Mouse (Mus musculus): ENCODE data around the gene Eif4enif1. TPM values are rescaled to one million over a fixed set of nuclear protein-coding genes. Genes with fewer than 3 reads are reported as not detected.
A peak's percentile ranks its signal among the peaks of the same experiment; 100 is the strongest.
"Not testable (repeated sequence)": the region's sequence is repeated elsewhere in the genome, so short reads cannot be mapped to it uniquely, and the experiment has no call there.

Eif4enif1 gene
- total RNA-seq (2012; rRNA removed) (42.8 and 59.6 TPM in 2 replicates), polyA plus RNA-seq (2012; ENCODE audit: insufficient read depth in 1 of 2, insufficient read length in 2 of 2, low read depth in 1 of 2, low replicate concordance in 2 of 2, missing spikeins in 1 of 2) (100 to 1,000 TPM; 103 to 235 TPM)

- peak within 1 kb of the TSS; percentile 92 for H3K27ac ChIP-seq (ENCODE audit: control insufficient read depth, low read depth, low read length)
These were observed at the start of gene Eif4enif1 for GRCm38 (mm10) chr11:3202231-3202701. Gene Eif4enif1, plus strand, starts transcription at chr11:3202392.

GRCm38 (mm10) chr11:3153666-3154397, 48.4 kb upstream of the Eif4enif1 start:
- H3K36me3 ChIP-seq (ENCODE audit: control insufficient read depth in 1 of 2, insufficient read depth in 2 of 2, low read length in 2 of 2); H3K4me1 ChIP-seq (ENCODE audit: control insufficient read depth in 1 of 2, insufficient read depth in 2 of 2, low read length in 2 of 2); H3K27ac ChIP-seq (ENCODE audit: control insufficient read depth, low read depth, low read length); H3K9me3 ChIP-seq (replicated peaks; ENCODE audit: insufficient read depth, low read length); H3K9ac ChIP-seq (ENCODE audit: control insufficient read depth, low read depth, low read length, poor library complexity, severe bottlenecking); H3K4me3 ChIP-seq (ENCODE audit: control insufficient read depth in 1 of 2, insufficient read depth in 1 of 2, low read depth in 2 of 2, low read length in 2 of 2); H3K79me2 ChIP-seq (ENCODE audit: control insufficient read depth, insufficient read depth, low read length, poor library complexity); H3K27me3 ChIP-seq (ENCODE audit: control insufficient read depth in 1 of 2, insufficient read depth in 2 of 2, low read length in 2 of 2): not testable (repeated sequence)
- TF ChIP-seq NELFE (IDR thresholded peaks at IDR 0.05; ENCODE audit: low read depth, low read length) = peak; percentile 18; the same call in 1 of the 2 replicates
- peak; percentile 45 for DNase-seq (ENCODE audit: low read depth, low spot score)

More at GRCm38 (mm10) chr11:3202231-3202701, at the start of gene Eif4enif1:
- no peaks in the 10 kb centered on the region for H3K9me3 ChIP-seq (replicated peaks; ENCODE audit: insufficient read depth, low read length)
- peaks cover 7 to 28% of the 10 kb centered on the region in 2 experiments for H3K36me3 ChIP-seq (ENCODE audit: control insufficient read depth in 1 of 2, insufficient read depth in 2 of 2, low read length in 2 of 2)
- H3K4me1 ChIP-seq (ENCODE audit: control insufficient read depth in 1 of 2, insufficient read depth in 2 of 2, low read length in 2 of 2) = peaks cover 7 to 14% of the 10 kb centered on the region in 2 experiments
- H3K4me3 ChIP-seq (ENCODE audit: control insufficient read depth in 1 of 2, insufficient read depth in 1 of 2, low read depth in 2 of 2, low read length in 2 of 2) = peak within 1 kb of the TSS; percentile 78 to 83
- DNase-seq (ENCODE audit: low read depth, low spot score) = peak; percentile 96
- peaks cover 45% of the 10 kb centered on the region for H3K79me2 ChIP-seq (ENCODE audit: control insufficient read depth, insufficient read depth, low read length, poor library complexity)
- H3K9ac ChIP-seq (ENCODE audit: control insufficient read depth, low read depth, low read length, poor library complexity, severe bottlenecking) = peak within 1 kb of the TSS; percentile 85
- TF ChIP-seq MAFK (IDR thresholded peaks at IDR 0.05; ENCODE audit: borderline replicate concordance, low read depth, low read length) (no peak), TBP (IDR thresholded peaks at IDR 0.05; ENCODE audit: low read depth, low read length) (no peak), SIN3A (IDR thresholded peaks at IDR 0.05; ENCODE audit: low read length) (no peak), TAL1 (IDR thresholded peaks at IDR 0.05; ENCODE audit: low read length) (no peak), MYB (IDR thresholded peaks at IDR 0.05; ENCODE audit: low read depth, low read length) (no peak), HCFC1 (IDR thresholded peaks at IDR 0.05; ENCODE audit: low read depth, low read length) (no peak), UBTF (IDR thresholded peaks at IDR 0.05; ENCODE audit: borderline replicate concordance, insufficient read depth, low read depth, low read length) (no peak), RCOR1 (IDR thresholded peaks at IDR 0.05; ENCODE audit: low read depth, low read length) (no peak), NRF1 (IDR thresholded peaks at IDR 0.05; ENCODE audit: insufficient read depth, low read depth, low read length, poor library complexity, severe bottlenecking) (no peak), GATA1 (IDR thresholded peaks at IDR 0.05; ENCODE audit: low read depth, low read length) (no peak), USF1 (IDR thresholded peaks at IDR 0.05; ENCODE audit: low read depth, low read length) (no peak), POLR2AphosphoS5 (IDR thresholded peaks at IDR 0.05; ENCODE audit: borderline replicate concordance, low read depth, low read length) (no peak), MAX (IDR thresholded peaks at IDR 0.05; ENCODE audit: low read length) (no peak), MXI1 (IDR thresholded peaks at IDR 0.05; ENCODE audit: low read depth, low read length) (no peak), CHD2 (IDR thresholded peaks at IDR 0.05; ENCODE audit: low read length) (no peak), ZNF384 (IDR thresholded peaks at IDR 0.05; ENCODE audit: low read depth, low read length) (no peak), ETS1 (IDR thresholded peaks at IDR 0.05; ENCODE audit: low read depth, low read length) (no peak), NELFE (IDR thresholded peaks at IDR 0.05; ENCODE audit: low read depth, low read length) (no peak), KAT2A (conservative IDR thresholded peaks at IDR 0.05; ENCODE audit: low read depth, low read length) (no peak)
- H3K27me3 ChIP-seq (ENCODE audit: control insufficient read depth in 1 of 2, insufficient read depth in 2 of 2, low read length in 2 of 2) = no peaks in the 10 kb centered on the region

GRCm38 (mm10) chr11:3156991-3157390, 45.2 kb upstream of the Eif4enif1 start:
- H3K9ac ChIP-seq (ENCODE audit: control insufficient read depth, low read depth, low read length, poor library complexity, severe bottlenecking); DNase-seq (ENCODE audit: low read depth, low spot score); H3K27me3 ChIP-seq (ENCODE audit: control insufficient read depth in 1 of 2, insufficient read depth in 2 of 2, low read length in 2 of 2); H3K79me2 ChIP-seq (ENCODE audit: control insufficient read depth, insufficient read depth, low read length, poor library complexity); H3K4me3 ChIP-seq (ENCODE audit: control insufficient read depth in 1 of 2, insufficient read depth in 1 of 2, low read depth in 2 of 2, low read length in 2 of 2); H3K9me3 ChIP-seq (replicated peaks; ENCODE audit: insufficient read depth, low read length); H3K27ac ChIP-seq (ENCODE audit: control insufficient read depth, low read depth, low read length); H3K4me1 ChIP-seq (ENCODE audit: control insufficient read depth in 1 of 2, insufficient read depth in 2 of 2, low read length in 2 of 2); H3K36me3 ChIP-seq (ENCODE audit: control insufficient read depth in 1 of 2, insufficient read depth in 2 of 2, low read length in 2 of 2): not testable (repeated sequence)

GRCm38 (mm10) chr11:3157996-3158395, 44.2 kb upstream of the Eif4enif1 start:
- H3K79me2 ChIP-seq (ENCODE audit: control insufficient read depth, insufficient read depth, low read length, poor library complexity); H3K4me1 ChIP-seq (ENCODE audit: control insufficient read depth in 1 of 2, insufficient read depth in 2 of 2, low read length in 2 of 2); H3K36me3 ChIP-seq (ENCODE audit: control insufficient read depth in 1 of 2, insufficient read depth in 2 of 2, low read length in 2 of 2); H3K9ac ChIP-seq (ENCODE audit: control insufficient read depth, low read depth, low read length, poor library complexity, severe bottlenecking); H3K27me3 ChIP-seq (ENCODE audit: control insufficient read depth in 1 of 2, insufficient read depth in 2 of 2, low read length in 2 of 2); H3K4me3 ChIP-seq (ENCODE audit: control insufficient read depth in 1 of 2, insufficient read depth in 1 of 2, low read depth in 2 of 2, low read length in 2 of 2); H3K9me3 ChIP-seq (replicated peaks; ENCODE audit: insufficient read depth, low read length); H3K27ac ChIP-seq (ENCODE audit: control insufficient read depth, low read depth, low read length): not testable (repeated sequence)
- DNase-seq (ENCODE audit: low read depth, low spot score) = peak; percentile 41
